Mouse (Mus musculus) T-helper 2 cell (primary cell): ENCODE results near the gene Stra6l.

Experiments
- in situ Hi-C: fragments of 300-600 bp; cut with MboI, MseI; formaldehyde crosslinking; loops from one replicate; pipeline ENCODE4 v1.15.1; 2025; ENCODE audit warnings: high pct_unique_total_duplicates

Gene Stra6l

GRCm38 (mm10) chr4:45848109-45848824, at the start of gene Stra6l:
Gene Stra6l, plus strand, starts transcription at chr4:45848664.
- in situ Hi-C loops: loop anchor here (5.0 kb wide), 1 partner anchor 56 kb away; no protein-coding TSS in a partner anchor

- in situ Hi-C loops: no loop called here
Measured at GRCm38 (mm10) chr4:45798964-45799363, 49.5 kb upstream of the Stra6l start, which contains the start of gene Aldh1b1. Gene Aldh1b1, plus strand, starts transcription at chr4:45799022.

GRCm38 (mm10) chr4:45799956-45800537, 48.4 kb upstream of the Stra6l start:
- in situ Hi-C loops: loop anchor here (10.0 kb wide), 1 partner anchor 385 kb away; no protein-coding TSS in a partner anchor

GRCm38 (mm10) chr4:45802900-45803299, 45.6 kb upstream of the Stra6l start:
- in situ Hi-C loops: loop anchor here (10.0 kb wide), 1 partner anchor 388 kb away; no protein-coding TSS in a partner anchor

- in situ Hi-C loops: loop anchor here (10.0 kb wide), 1 partner anchor 393 kb away; no protein-coding TSS in a partner anchor
Measured at GRCm38 (mm10) chr4:45808034-45808433, 40.4 kb upstream of the Stra6l start.

- in situ Hi-C loops: no loop called here
Measured at GRCm38 (mm10) chr4:45811250-45811649, 37.2 kb upstream of the Stra6l start.

- in situ Hi-C loops: no loop called here
Measured at GRCm38 (mm10) chr4:45815542-45815941, 32.9 kb upstream of the Stra6l start.

- in situ Hi-C loops: no loop called here
Measured at GRCm38 (mm10) chr4:45818814-45819207, 29.7 kb upstream of the Stra6l start.

- in situ Hi-C loops: no loop called here
Measured at GRCm38 (mm10) chr4:45819208-45819931, 29.1 kb upstream of the Stra6l start.

GRCm38 (mm10) chr4:45820074-45820830, 28.2 kb upstream of the Stra6l start:
- in situ Hi-C loops: no loop called here

GRCm38 (mm10) chr4:45821995-45822394, 26.5 kb upstream of the Stra6l start:
- in situ Hi-C loops: no loop called here

- in situ Hi-C loops: no loop called here
Measured at GRCm38 (mm10) chr4:45822781-45823575, 25.5 kb upstream of the Stra6l start.

- in situ Hi-C loops: no loop called here
Measured at GRCm38 (mm10) chr4:45824049-45824760, 24.3 kb upstream of the Stra6l start.

- in situ Hi-C loops: no loop called here
Measured at GRCm38 (mm10) chr4:45824761-45825556, 23.5 kb upstream of the Stra6l start.

- in situ Hi-C loops: no loop called here
Measured at GRCm38 (mm10) chr4:45826275-45827040, 22.0 kb upstream of the Stra6l start, which contains the start of gene Igfbpl1. Gene Igfbpl1, minus strand, starts transcription at chr4:45826923.

GRCm38 (mm10) chr4:45829907-45830759, 18.3 kb upstream of the Stra6l start:
- in situ Hi-C loops: no loop called here

GRCm38 (mm10) chr4:45831996-45832395, 16.5 kb upstream of the Stra6l start:
- in situ Hi-C loops: no loop called here
